Mouse (Mus musculus) ES-CJ7 (cell line): ENCODE data around the gene Cdkal1.

Source experiments
- DNase-seq: peaks from one replicate; pipeline ENCODE4 v3.0.0; 2011; ENCODE audit warnings: low read depth, low spot score

Cdkal1 gene

DNA sequence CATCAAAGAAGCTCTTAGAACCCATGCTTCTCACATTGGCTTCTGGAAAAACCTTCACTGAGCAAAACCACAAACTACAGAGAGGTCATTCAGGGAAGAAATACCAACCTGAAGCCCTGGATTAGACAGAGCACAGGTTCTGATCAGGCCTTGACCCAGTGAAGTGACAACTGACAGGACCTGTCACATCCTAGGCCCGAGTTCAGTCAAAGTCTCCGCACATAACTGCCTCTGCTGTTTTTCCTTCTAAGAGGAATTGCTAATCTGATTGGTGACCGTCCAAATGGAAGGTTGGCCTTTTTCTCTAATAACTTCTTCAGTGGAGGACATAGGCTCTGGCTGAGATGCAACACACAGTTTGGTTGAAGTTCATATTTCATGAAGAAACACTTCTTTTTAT, 662.8 kb downstream of the Cdkal1 start:
- DNase-seq: no peak

DNA sequence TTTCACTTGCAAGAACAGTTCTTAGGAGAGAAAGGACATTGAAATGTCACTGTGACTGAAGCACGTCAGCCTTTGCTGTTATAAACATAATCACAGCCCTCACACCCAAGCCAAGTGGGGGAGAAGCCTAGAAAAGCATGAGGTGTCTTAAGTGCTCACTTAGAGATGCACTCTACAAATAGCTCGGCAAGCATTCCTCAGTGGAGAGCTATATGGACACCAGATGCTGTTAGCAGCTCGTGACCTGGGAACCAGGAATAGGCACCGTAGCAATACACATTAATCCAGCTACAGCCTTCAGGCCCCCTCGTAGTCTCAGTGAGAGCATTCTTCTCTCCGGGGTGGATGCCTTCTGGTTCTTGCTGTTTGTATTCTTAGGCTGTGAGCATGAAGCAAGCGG, 664.9 kb downstream of the Cdkal1 start:
- DNase-seq: no peak

DNA sequence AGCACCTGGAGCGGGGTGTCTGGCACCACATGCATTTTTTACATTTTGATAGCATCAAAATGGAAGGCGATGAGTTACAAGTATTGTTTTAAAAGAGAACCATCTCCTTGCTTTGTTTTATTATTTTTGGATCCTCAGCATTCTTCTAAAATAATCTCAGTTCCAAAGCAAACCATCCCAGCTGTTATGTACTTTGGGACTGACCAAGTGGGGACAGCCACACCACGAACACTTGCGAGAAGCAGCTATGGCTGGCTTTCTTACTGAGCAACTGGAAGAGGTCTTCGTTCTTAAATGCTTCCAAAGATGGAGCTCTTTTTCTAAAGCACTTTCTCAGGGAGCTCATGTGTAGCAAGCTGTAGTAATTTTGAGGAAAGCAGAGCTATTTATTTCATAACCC, 668.7 kb downstream of the Cdkal1 start:
- no peak for DNase-seq

DNA sequence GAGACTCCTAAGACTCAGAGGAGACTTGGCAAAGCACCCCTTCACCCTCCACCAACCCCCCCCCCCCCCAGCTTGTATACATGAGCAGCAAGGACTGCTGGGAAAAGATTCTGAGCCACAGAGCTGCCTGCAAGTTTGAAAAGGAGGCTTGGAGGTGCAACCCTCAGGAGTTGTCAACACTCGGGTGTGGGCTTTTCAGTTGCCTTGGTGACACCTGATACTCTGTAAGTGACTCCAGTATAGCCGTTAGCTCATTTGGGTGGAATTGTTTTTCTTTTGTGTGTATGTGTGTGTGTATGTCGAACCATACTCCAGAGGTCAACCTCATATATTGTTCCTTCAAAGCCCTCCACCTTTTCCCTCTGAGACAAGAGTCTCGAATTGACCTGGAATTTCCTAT, 669.9 kb downstream of the Cdkal1 start:
- no peak for DNase-seq

DNA sequence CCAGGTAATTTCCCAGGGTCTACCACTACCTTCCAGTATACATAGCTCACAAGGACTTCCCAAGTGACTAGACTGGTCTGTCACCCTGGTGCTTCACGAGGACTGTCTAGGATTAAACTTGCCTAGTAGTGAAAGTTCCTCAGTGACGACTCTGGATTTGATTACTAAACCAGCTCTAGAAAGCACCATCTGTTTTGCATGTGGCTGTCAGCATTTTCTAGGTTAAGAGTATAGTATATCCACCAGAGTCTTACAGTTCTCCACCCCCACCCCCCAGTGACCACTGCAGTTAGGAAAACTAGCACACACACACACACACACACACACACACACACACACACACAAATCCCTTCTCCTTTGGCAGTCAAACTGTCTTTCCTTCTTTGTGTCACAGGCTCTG, 670.9 kb downstream of the Cdkal1 start:
- DNase-seq: no peak

DNA sequence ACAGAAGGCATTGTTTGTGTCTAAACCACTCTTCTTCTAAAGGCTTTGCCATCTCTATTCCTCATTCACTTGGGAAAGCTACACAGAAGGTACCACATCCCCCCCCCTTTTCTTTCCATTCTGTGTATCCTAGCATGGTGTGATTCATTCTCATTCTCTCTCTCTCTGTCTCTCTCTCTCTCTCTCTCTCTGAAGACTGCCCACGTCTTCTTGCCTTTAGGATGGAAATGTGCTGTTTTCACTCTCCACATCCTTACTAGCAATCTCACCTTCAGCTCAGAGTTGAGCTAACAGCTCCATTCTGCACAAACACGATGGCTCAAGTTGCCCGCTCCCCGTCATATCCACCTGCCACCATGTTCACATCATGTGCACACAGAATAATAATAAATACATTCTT, 675.6 kb downstream of the Cdkal1 start:
- no peak for DNase-seq

DNA sequence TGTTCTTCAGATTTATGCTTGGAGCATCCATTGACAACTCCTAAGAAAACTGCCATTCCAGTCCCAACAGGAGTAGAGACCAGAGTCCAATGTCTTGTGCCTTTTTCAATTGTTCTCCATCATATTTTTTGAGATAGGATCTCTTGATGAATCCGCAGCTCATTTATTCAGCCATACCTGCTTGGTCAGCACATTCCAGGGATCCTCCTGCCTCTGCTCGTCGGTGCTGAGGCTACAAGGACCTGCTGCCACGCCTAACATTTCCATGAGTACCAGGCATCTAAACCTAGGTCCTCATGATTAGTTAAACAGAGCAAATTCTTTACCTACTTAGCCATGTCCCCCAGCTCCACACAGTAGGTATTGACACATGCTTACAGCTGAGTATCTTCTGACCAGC, 676.2 kb downstream of the Cdkal1 start:
- no peak for DNase-seq

DNA sequence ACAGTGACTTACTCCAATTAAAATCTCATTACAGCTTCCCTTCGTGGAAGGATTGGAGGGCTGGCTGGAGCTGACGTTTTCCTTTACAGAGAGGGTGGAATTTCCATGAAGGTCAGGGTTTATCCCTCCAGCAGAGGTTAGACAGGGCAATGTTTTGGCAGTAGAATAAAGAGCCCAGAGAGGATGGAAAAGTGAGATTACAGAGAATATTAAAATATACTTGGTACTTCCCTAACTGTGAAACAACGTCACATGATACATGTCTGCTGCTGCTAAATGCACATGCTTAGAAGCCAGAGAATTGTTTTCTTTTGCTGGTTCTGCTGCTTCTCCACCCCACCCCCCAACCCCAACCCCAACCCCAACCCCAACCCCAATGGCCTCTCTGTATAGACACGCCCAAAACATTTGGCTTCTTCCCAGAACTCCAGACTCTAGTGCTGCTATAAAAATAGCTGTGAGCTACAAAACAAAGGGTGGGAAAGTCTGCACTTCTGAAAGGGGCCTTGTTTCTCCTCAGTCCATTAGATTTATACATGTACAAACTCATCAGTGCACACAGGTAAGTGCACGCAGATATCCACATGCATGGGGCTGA, 677.5 kb downstream of the Cdkal1 start:
- no peak for DNase-seq

DNA sequence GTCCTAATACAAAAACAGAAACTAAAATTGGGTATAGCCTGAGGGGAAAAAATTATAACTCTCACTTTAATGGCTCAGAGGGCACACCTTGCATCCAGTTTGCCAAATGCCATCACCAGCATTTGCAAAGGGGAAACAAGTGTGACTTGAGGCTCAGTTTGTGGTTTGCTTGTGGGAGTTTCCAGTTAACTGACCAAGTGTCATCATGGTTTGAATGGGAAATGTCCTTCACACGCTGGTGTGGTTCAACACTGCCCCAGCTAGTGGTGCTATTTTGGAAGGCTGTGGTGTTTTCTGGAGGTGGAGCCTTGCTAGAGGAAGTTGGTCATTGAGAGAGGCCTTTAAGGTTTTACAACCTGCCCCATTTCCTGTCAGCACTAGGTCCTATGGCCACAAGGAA, 686.1 kb downstream of the Cdkal1 start:
- DNase-seq: no peak

DNA sequence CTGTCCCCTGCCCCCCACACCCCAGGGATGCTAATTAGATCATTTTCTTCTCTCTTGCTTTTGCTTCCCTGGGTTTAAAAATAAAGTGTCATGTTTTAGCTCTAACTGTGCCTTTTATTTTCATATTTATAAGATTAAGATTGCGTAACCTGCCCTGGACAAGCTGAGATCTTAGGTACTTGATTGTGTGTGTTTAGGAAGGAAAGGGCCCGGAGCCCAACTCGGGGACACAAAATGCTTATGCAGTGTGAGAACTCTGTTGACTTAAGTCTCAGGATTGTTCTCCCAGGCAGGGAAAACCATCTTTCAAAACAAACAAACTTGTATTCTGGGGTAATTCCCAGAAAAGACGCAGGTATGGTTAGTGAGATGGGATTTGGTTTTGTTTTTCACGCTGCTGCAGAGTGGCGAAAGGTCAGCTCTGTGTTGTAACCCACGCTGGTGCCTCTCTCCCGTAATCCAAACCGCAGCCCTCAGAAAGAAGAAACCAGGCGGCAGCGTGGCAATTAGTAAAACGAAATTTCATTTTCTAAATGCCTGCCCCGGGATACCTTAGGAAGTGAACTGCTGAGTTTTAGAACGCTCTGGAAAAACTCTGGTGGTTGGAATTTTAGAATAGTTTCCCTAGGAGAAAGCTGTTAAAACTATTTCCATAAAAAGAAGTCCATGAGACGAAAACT, 690.5 kb downstream of the Cdkal1 start:
- DNase-seq: no peak

DNA sequence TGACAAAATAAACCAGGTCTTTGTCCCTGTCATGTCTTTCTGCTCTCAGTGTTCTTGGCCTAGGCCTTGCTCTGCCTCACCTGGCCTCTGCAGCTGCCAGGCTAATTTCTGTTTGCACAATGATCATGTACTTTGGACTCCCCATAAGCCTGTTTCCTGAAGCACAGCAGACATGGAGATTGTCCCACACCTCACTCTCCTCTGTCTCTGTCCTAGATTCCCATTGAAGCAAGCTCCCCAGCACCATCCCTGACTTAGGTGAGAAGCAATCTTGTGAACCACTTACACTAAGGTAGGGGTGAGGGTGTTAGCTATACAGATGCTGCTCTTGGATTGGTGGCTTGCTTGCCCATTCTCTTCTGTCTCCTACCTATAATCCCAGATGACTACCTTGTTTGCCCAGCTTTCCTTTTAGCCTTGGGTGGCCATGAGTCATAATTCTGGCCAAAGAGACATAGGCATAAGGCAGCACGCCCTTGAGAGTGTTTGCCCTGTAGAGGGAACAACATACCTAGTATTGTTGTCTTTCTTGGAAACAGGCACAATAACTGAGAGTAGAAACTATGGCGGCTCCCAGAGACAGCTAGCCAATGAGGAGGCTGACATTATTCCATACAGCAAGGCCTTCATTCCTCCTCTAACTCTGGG, 692.5 kb downstream of the Cdkal1 start:
- no peak for DNase-seq

DNA sequence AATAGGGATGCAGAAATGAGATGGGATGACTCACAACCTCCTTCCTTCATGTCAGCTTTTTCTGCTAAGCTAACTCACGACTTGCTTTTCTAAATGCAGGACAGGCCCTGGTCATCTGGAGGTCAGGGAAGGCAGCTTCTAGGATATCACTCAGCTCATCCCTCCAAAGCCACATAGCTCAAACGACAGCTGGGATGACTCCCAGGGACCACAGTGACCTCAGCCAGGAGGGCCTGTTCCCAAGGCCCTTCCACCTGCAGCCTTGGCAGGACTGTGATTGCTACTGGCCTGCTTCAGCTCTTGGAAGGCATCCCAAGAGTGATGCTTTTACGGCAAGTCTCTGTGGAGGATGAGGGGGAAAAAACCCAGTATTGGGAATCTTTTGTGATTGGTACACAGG, 693.0 kb downstream of the Cdkal1 start:
- DNase-seq: no peak

DNA sequence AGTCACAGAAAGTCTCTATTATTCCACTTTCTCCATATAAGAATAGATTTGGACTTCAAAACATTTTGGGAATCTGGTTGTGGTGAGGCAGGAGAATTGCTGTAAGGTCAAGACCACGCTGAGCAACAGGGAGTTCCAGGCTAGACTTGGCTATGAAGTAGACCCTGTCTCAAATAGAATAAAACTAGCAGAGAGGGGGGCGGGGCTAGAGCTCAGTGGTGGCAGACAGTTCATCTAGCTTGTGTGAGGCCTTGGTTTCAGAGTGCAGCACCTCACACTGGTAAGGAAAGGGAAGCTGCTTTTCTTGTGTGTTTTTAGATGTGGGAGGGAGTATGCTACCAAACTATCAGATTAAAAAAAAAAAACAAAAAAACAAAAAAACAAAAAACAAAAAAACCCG, 694.0 kb downstream of the Cdkal1 start:
- DNase-seq: peak; percentile 12

DNA sequence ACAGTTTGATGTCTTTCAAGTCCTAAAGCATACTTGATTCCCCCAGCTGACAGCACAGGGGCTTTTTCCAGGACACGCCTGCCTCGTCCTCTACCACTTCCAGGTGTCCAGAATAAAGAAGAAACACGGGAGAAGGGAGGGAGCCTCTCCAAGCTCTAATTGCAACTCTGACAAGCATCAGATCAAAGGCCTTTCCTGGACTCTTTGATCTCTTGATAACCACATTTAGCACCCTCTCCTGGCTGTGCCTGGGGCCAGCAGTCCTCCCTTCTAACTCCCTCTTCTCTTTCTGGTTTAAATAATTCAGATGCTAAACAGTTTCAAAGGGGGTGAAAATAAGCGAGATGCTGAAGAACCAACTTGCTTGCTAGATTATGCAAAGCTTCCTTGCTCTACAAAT, 698.8 kb downstream of the Cdkal1 start:
- peak; percentile 18 for DNase-seq

DNA sequence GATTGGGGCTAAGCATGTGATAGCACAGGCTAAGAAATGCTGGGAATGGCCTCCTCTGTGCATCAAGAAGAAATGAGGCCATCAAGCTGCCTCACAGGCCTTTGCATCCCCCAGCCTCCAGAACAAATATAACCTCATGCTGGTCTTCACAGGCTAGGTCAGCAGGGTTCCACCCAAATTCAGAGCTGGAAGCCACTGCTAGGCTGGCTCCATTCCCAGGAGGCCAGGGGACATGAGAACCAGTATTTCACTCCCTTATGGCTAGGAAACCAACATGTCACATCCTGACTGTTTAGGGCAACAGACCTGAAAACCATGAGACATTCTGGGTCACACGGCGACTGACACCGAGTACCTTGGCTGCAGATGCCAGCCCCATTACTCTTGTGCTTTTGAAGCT, 700.2 kb downstream of the Cdkal1 start:
- no peak for DNase-seq

DNA sequence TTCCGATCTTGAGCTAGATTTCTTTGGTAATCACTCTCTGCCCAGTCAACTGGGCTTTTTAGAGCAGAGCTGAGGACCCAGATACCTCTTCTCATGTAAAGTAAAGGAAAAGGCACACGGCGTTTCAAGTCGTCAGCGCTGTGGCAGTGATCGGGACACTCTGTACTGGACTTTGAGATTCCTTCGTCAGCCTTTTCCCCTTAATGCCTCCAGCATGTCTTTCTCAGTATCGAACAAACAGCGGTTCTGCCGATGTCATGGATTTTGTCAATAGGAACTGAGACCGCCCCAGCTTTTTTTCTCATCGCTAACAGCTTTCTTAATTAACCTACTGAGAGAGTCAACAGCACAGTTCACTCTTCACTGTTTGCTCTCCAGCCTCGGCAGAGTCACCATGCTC, 705.4 kb downstream of the Cdkal1 start:
- no peak for DNase-seq

DNA sequence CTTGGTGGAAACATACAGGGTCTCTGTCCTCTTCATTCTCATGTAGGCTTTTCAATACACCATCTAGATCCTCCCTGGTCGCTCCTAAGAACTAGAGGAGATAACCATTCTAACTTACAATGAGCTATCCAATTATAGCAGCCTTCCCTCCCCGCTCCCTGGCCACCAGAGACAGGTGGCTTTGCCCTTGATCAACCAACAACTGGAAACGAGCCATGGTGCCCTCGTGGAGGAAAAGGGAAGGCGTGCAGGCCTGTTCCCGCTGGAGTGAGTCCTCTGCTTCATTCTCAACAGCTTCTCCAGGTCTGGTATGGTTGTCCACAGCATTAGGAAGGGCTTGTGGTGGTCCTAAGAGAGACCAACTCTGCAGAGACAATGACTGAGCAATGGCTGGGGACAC, 706.1 kb downstream of the Cdkal1 start:
- no peak for DNase-seq

DNA sequence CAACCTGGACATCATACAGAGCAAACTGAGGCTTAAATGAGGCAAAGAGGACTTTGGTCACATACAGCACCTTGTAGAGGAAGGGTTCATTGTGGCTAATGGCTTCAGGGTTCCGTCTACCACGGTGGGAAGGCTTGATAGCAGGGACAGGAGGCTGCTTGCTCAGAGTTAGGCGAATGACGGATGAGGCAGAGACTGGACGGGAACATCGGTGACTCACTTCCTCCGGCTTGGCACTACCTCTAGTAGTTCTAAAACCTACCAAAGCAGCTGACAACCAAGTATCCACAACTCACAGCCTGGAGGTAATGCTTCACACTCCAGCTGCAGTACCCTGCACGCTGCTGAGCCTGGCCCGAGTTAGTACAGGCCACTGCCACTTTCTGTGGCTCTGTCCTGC, 706.9 kb downstream of the Cdkal1 start:
- no peak for DNase-seq
